Comparison of ENCODE assay signal across 22 mouse cellular contexts in genomic region chr14:121791112-121791511, GRCm38 (mm10). TPM values are rescaled to one million over a fixed set of nuclear protein-coding genes. Genes with fewer than 3 reads are reported as not detected.
A peak's percentile ranks its signal among the peaks of the same experiment; 100 is the strongest.
DNase-seq lines count a peak whose midpoint lies in the region; ATAC-seq lines count a peak whose summit lies in the region.
"Had no signal": no experiment of that assay in that cellular context is flagged by ENCODE, and none has a peak within 500 bp of the region (broad histone marks: within the 10 kb centered on the region; RNA-seq: fewer than 3 reads in every experiment).

No protein-coding gene starts in this region.

- H3K9me3 ChIP-seq in heart, embryonic 11.5 days (replicated peaks; ENCODE audit: control insufficient read depth, low read length) = no peaks in the 10 kb centered on the region
- H3K9me3 ChIP-seq in kidney, embryonic 16.5 days (ENCODE audit: low read length) = no peaks in the 10 kb centered on the region
- H3K9me3 ChIP-seq: forebrain, embryonic 10.5 days; forebrain, embryonic 13.5 days; G1E; hindbrain, embryonic 12.5 days; hindbrain, embryonic 15.5 days had no signal

- no peaks in the 10 kb centered on the region for H3K36me3 ChIP-seq in heart, embryonic 11.5 days (ENCODE audit: control insufficient read depth, insufficient read depth, low read length)
- 0 out of 2 replicates have a peak, but pooled peaks cover 3% of the 10 kb centered on the region for H3K36me3 ChIP-seq in kidney, embryonic 16.5 days (ENCODE audit: insufficient read depth, low read length)
- H3K36me3 ChIP-seq: forebrain, embryonic 10.5 days; hindbrain, embryonic 15.5 days had no signal

- peaks cover 4% of the 10 kb centered on the region; the same call in 1 of the 2 replicates for H3K27me3 ChIP-seq in heart, embryonic 11.5 days (ENCODE audit: control insufficient read depth, insufficient read depth, low read length)
- 0 out of 2 replicates have a peak, but pooled peaks cover 5% of the 10 kb centered on the region for H3K27me3 ChIP-seq in kidney, embryonic 16.5 days (ENCODE audit: insufficient read depth, low read length)
- H3K27me3 ChIP-seq: CH12.LX, Patski had no signal

- 74% methylated on average over 7 of the region's 7 CpGs for WGBS in heart, embryonic 11.5 days (ENCODE audit: insufficient replicate concordance)
- WGBS in kidney, embryonic 16.5 days = 69% methylated on average over 7 of the region's 7 CpGs

- no peak overlapping the region for H3K4me3 ChIP-seq in heart, embryonic 11.5 days (ENCODE audit: low read depth, low read length)
- H3K4me3 ChIP-seq in kidney, embryonic 16.5 days (ENCODE audit: low read length) = no peak overlapping the region
- H3K4me3 ChIP-seq: forebrain, embryonic 10.5 days; forebrain, embryonic 13.5 days; hindbrain, embryonic 12.5 days; hindbrain, embryonic 15.5 days had no signal

- H3K27ac ChIP-seq in heart, embryonic 11.5 days (ENCODE audit: low read depth, low read length) = no peak overlapping the region
- no peak overlapping the region for H3K27ac ChIP-seq in kidney, embryonic 16.5 days (ENCODE audit: low read length)
- H3K27ac ChIP-seq: forebrain, embryonic 10.5 days; forebrain, embryonic 13.5 days; hindbrain, embryonic 12.5 days; hindbrain, embryonic 15.5 days had no signal

- peak; percentile 71 for DNase-seq in heart, adult 11 months
- peak; percentile 17 for DNase-seq in kidney, adult 11 months
- peak; percentile 41 to 46 for DNase-seq in kidney, postnatal 36 days
- DNase-seq in kidney, adult 9 months = no peak
- peak; percentile 39 for DNase-seq in adipocyte (ENCODE audit: low spot score)
- DNase-seq: adrenal gland, adult 8-10 months; B cell, adult 2 months; cerebellum, adult 18-20 months; cerebellum, adult 9-10 months; cerebellum, postnatal 14 days; gastrocnemius, postnatal 10 days; gastrocnemius, postnatal 36 days had no signal

- H3K4me1 ChIP-seq in heart, embryonic 11.5 days (ENCODE audit: control insufficient read depth, insufficient read depth, low read length) = peaks cover 8% of the 10 kb centered on the region
- no peaks in the 10 kb centered on the region; the same call in 1 of the 2 replicates for H3K4me1 ChIP-seq in kidney, embryonic 16.5 days (ENCODE audit: insufficient read depth, low read length)
- H3K4me1 ChIP-seq: forebrain, embryonic 10.5 days; forebrain, embryonic 13.5 days; hindbrain, embryonic 12.5 days; hindbrain, embryonic 15.5 days had no signal

- no peak overlapping the region for H3K9ac ChIP-seq in heart, embryonic 11.5 days (ENCODE audit: low read depth, low read length)
- H3K9ac ChIP-seq in kidney, embryonic 16.5 days (replicated peaks; ENCODE audit: low read length) = no peak overlapping the region
- H3K9ac ChIP-seq: forebrain, embryonic 13.5 days; hindbrain, embryonic 12.5 days; hindbrain, embryonic 15.5 days had no signal

- H3K4me2 ChIP-seq in heart, embryonic 11.5 days = no peak overlapping the region
- no peak overlapping the region for H3K4me2 ChIP-seq in kidney, embryonic 16.5 days (replicated peaks; ENCODE audit: low read depth, low read length)
- H3K4me2 ChIP-seq: forebrain, embryonic 13.5 days; hindbrain, embryonic 12.5 days; hindbrain, embryonic 15.5 days had no signal

- no peak for ATAC-seq in heart, embryonic 11.5 days (replicated peaks; ENCODE audit: insufficient number of reproducible peaks, low FRiP score, low TSS enrichment)
- ATAC-seq in kidney, embryonic 16.5 days (ENCODE audit: low FRiP score, low TSS enrichment) = no peak
- ATAC-seq: forebrain, embryonic 13.5 days; forebrain, embryonic 16.5 days; Patski had no signal

RNA-seq across cellular contexts. Expression of gene Dock9, which starts 6.5 kb away (rescaled TPM):
- polyA plus RNA-seq in heart, embryonic 11.5 days (2014; fragmentation: Nextera tagmentation; extraction: Ambion mirVana) = 6.7 and 7.0 TPM in 2 replicates
- polyA plus RNA-seq in kidney, embryonic 16.5 days (2015; fragmentation: Nextera tagmentation; extraction: Ambion mirVana) = 13.0 and 14.0 TPM in 2 replicates
